Mouse (Mus musculus) stomach, embryonic 15.5 days (tissue): ENCODE measurements at regions not wholly inside any gene's neighbourhood (a gene's known extent, or its start where the extent isn't known, plus 50 kb on each side); places are given as distances from the start of the nearest gene placed in this dataset.

Source experiments
- ATAC-seq: fragments of 200-750 bp; cut with Nextera tagmentation; 2 replicates; pipeline ENCODE4 v1.8.0; 2017; ENCODE audit warnings: low read depth, moderate number of reproducible peaks, moderate TSS enrichment; ENCODE audit not compliant: insufficient read depth, low FRiP score
- H3K27ac ChIP-seq: fragments of 300-500 bp; sonication (generic); 2 replicates; pipeline ENCODE4 v1.5.1; 2015; ENCODE audit warnings: mild to moderate bottlenecking, inconsistent platforms
- H3K27me3 ChIP-seq: fragments of 300-500 bp; sonication (generic); replicated peaks from 2 replicates; pipeline ENCODE4 v1.6.1; 2015; ENCODE audit warnings: inconsistent platforms
- H3K36me3 ChIP-seq: fragments of 300-500 bp; sonication (generic); 2 replicates; pipeline ENCODE4 v1.6.1; 2015; ENCODE audit warnings: inconsistent platforms
- H3K4me1 ChIP-seq: fragments of 300-500 bp; sonication (generic); 2 replicates; pipeline ENCODE4 v1.6.1; 2015; ENCODE audit warnings: inconsistent platforms
- H3K4me2 ChIP-seq: fragments of 300-500 bp; sonication (generic); 2 replicates; pipeline ENCODE4 v1.6.1; 2015; ENCODE audit warnings: mild to moderate bottlenecking, inconsistent platforms
- H3K4me3 ChIP-seq: fragments of 300-500 bp; sonication (generic); replicated peaks from 2 replicates; pipeline ENCODE4 v1.5.1; 2015; ENCODE audit warnings: inconsistent platforms
- H3K9ac ChIP-seq: fragments of 300-500 bp; sonication (generic); 2 replicates; pipeline ENCODE4 v1.6.1; 2015; ENCODE audit warnings: inconsistent platforms
- H3K9me3 ChIP-seq: fragments of 300-500 bp; sonication (generic); 2 replicates; pipeline ENCODE4 v1.6.1; 2016; ENCODE audit warnings: inconsistent platforms
- WGBS: fragments of 180-500 bp; shearing (Covaris S2); methylation state at CpG from one replicate; pipeline ENCODE4 v1.1.7; 2015; 5-methylcytosine and 5-hydroxymethylcytosine counted together

GRCm38 (mm10) chr6:127207308-127207707 lies 55.3 kb upstream of the Ccnd2 start:
- H3K9ac ChIP-seq = no peak overlapping the region
- 60% methylated on average over 5 of the region's 5 CpGs for WGBS
- H3K9me3 ChIP-seq = no peaks in the 10 kb centered on the region
- no peak overlapping the region for H3K4me2 ChIP-seq
- no peak overlapping the region for H3K27ac ChIP-seq
- no peaks in the 10 kb centered on the region for H3K27me3 ChIP-seq
- no peak overlapping the region for H3K4me3 ChIP-seq
- no peaks in the 10 kb centered on the region for H3K4me1 ChIP-seq
- no peak; the same call in 1 of the 2 replicates for ATAC-seq
- no peaks in the 10 kb centered on the region for H3K36me3 ChIP-seq

DNA sequence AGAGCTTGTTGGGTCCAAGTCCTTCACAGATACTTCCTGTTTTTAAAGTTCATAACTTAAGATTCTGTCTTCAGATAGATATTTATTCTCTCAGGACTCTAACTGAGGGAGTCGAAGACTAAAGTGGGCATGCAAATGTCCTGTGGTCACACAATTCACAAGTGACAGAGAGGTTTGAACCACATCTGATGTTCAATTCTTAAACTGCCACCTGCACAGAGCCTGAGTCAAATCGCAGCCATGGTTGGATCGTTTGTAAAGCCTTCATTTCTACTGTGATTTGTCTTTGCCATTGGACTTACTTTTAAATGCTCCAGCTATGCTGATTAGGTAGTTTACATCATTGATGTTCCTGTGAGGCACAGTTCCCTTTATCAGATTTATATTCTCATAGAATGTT lies 61.4 kb upstream of the Ccnd2 start:
- ATAC-seq = no peak
- Histone ChIP-seq H3K4me1 (no peaks in the 10 kb centered on the region), H3K4me2 (no peak overlapping the region), H3K9me3 (no peaks in the 10 kb centered on the region), H3K36me3 (no peaks in the 10 kb centered on the region), H3K27me3 (no peaks in the 10 kb centered on the region), H3K4me3 (no peak overlapping the region), H3K27ac (no peak overlapping the region), H3K9ac (no peak overlapping the region)
- WGBS = 83% methylated on average over 3 of the region's 3 CpGs

DNA sequence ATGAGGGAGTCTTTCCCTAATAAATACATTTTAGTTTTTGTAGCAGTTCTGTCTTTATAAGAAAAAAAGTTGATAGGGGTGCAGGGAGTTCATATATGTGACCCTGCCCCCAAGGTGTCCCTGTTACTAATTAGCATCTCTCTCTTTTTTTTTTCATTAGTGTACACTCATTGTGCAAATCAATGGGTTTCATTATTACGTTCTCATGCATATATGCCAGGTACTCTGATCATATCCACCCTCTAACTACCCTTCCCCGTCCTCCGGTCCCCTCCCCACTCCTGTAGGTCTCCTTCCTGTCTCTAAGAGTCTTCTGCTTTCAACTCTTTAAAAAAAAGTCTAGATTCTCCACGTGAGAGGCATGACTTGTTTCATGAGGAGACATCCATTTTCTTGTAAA lies 63.9 kb upstream of the Ccnd2 start:
- Histone ChIP-seq H3K36me3 (no peaks in the 10 kb centered on the region), H3K27ac (no peak overlapping the region), H3K9me3 (no peaks in the 10 kb centered on the region), H3K9ac (no peak overlapping the region), H3K4me1 (no peaks in the 10 kb centered on the region), H3K27me3 (no peaks in the 10 kb centered on the region), H3K4me3 (no peak overlapping the region), H3K4me2 (no peak overlapping the region)
- no peak for ATAC-seq
- WGBS = 54% methylated on average over 4 of the region's 4 CpGs

GRCm38 (mm10) chr6:127218634-127219445 lies 66.8 kb upstream of the Ccnd2 start:
- Histone ChIP-seq H3K9me3 (no peaks in the 10 kb centered on the region), H3K9ac (no peak overlapping the region), H3K4me3 (no peak overlapping the region), H3K27ac (no peak overlapping the region), H3K4me1 (no peaks in the 10 kb centered on the region), H3K36me3 (no peaks in the 10 kb centered on the region), H3K4me2 (no peak overlapping the region), H3K27me3 (no peaks in the 10 kb centered on the region)
- ATAC-seq = no peak
- WGBS = 74% methylated on average over 17 of the region's 17 CpGs

DNA sequence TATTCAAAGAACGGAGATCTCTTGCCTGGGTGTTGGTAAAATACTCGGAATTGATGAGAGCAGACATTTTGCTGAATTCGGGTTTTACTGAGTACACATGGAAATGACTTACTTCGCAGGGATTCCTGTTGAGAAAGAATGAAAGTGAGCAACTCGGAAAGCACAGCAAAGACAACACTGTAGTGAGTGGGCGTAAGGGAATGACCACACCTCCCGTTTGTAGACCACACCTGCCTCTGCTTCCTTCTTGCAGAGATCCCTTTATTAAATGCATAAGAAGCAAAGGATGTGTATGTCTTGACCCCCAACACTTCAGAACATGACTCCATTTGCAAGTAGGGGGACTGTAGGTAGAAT lies 67.4 kb upstream of the Ccnd2 start:
- Histone ChIP-seq H3K4me1 (no peaks in the 10 kb centered on the region), H3K27me3 (no peaks in the 10 kb centered on the region), H3K36me3 (no peaks in the 10 kb centered on the region), H3K9ac (no peak overlapping the region), H3K4me3 (no peak overlapping the region), H3K9me3 (no peaks in the 10 kb centered on the region), H3K27ac (no peak overlapping the region), H3K4me2 (no peak overlapping the region)
- no peak for ATAC-seq
- 79% methylated on average over 7 of the region's 7 CpGs for WGBS

GRCm38 (mm10) chr6:127226242-127226983 lies 74.4 kb upstream of the Ccnd2 start:
- no peak overlapping the region for H3K9ac ChIP-seq
- no peak for ATAC-seq
- no peaks in the 10 kb centered on the region for H3K36me3 ChIP-seq
- no peaks in the 10 kb centered on the region for H3K27me3 ChIP-seq
- WGBS = 78% methylated on average over 5 of the region's 5 CpGs
- H3K4me1 ChIP-seq = no peaks in the 10 kb centered on the region
- H3K4me3 ChIP-seq = no peak overlapping the region
- no peak overlapping the region for H3K4me2 ChIP-seq
- no peaks in the 10 kb centered on the region for H3K9me3 ChIP-seq
- no peak overlapping the region for H3K27ac ChIP-seq

DNA sequence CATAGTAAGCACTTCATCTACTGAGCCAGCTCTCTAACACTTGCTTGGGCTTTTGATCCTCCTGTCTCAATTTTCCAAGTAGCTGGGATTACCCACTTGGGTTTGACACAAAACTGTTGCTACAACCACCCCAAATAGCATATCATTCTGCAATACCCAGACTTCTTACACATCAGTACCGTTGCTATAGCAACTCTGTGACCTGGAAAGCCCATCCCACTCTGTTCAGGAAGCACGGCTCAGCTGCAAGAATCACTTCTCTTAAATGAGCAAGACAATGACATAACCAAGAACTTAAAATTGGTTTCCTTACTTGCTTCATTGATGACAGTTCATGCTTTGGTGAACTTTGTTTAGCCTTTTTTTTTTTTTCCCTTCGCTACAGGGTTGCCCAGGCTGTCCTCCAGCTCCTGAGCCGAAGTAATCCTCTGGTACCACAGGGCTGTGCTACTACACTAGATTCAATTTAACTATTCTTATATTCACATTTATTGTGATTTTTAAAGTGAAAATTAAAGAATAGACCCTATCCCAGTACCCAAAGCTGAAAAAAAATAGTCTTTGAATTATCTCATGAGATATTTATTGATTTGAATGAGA lies 84.6 kb upstream of the Ccnd2 start:
- H3K9ac ChIP-seq = no peak overlapping the region
- 73% methylated on average over 4 of the region's 4 CpGs for WGBS
- H3K9me3 ChIP-seq = no peaks in the 10 kb centered on the region
- no peak for ATAC-seq
- no peak overlapping the region for H3K4me3 ChIP-seq
- H3K27ac ChIP-seq = no peak overlapping the region
- H3K4me2 ChIP-seq = no peak overlapping the region
- H3K36me3 ChIP-seq = no peaks in the 10 kb centered on the region
- no peaks in the 10 kb centered on the region for H3K4me1 ChIP-seq
- no peaks in the 10 kb centered on the region for H3K27me3 ChIP-seq

GRCm38 (mm10) chr6:127237168-127237567 lies 85.2 kb upstream of the Ccnd2 start:
- Histone ChIP-seq H3K27ac (no peak overlapping the region), H3K4me3 (no peak overlapping the region), H3K4me1 (no peaks in the 10 kb centered on the region), H3K9ac (no peak overlapping the region), H3K4me2 (no peak overlapping the region), H3K27me3 (no peaks in the 10 kb centered on the region), H3K9me3 (no peaks in the 10 kb centered on the region), H3K36me3 (no peaks in the 10 kb centered on the region)
- ATAC-seq = no peak
- WGBS = 65% methylated on average over 12 of the region's 12 CpGs

GRCm38 (mm10) chr6:127239529-127240471 lies 87.8 kb upstream of the Ccnd2 start:
- 64% methylated on average over 12 of the region's 12 CpGs for WGBS
- no peak for ATAC-seq

DNA sequence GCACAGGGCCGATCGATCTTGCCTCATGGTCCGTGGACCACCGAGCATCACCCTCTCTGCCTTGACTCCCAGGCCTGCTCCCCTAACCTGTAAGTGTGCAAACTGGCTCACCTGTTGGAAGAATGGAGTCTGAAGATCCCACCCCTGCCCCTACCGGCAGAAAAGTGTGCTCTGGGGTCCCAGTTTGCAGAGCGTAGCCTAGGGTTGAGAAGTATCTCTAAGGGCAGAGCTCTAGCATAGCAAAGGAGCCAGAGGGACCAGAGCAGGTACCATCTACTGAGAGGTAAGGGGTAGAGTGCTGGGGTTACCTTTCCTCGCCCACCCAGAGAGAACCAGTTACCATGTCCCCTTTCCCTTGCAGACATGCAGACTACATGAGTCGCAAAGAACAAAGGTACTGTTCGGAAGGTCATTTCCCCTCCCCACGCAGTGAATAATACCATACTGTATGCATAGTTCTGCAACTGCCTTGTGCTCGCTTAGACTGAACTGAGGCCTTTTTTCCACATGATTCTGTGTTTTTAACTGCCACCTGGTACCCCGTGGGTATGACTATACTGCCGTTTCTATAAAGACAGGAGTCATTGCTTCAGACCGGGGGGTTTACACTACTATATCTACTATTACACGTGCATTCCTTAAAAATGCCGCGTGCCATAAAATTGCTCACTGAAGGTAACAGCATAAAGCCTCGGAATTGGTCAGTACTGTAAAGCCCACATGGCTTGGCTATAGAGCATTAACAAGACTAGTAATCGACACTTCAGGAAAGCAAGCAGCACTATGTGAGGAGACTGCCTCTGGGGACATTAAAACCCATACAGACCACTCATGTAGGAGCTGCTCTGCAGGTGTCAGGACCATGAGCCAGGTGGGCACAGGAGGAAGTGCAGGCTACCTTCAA lies 88.7 kb upstream of the Ccnd2 start:
- H3K9me3 ChIP-seq = no peaks in the 10 kb centered on the region
- no peaks in the 10 kb centered on the region for H3K36me3 ChIP-seq
- H3K4me2 ChIP-seq = no peak overlapping the region
- H3K9ac ChIP-seq = no peak overlapping the region
- no peak for ATAC-seq
- no peak overlapping the region for H3K27ac ChIP-seq
- H3K4me3 ChIP-seq = no peak overlapping the region
- H3K4me1 ChIP-seq = no peaks in the 10 kb centered on the region
- H3K27me3 ChIP-seq = no peaks in the 10 kb centered on the region
- WGBS = 84% methylated on average over 19 of the region's 19 CpGs

More at GRCm38 (mm10) chr6:127239529-127240471, 87.8 kb upstream of the Ccnd2 start:
- H3K9me3 ChIP-seq = no peaks in the 10 kb centered on the region
- no peaks in the 10 kb centered on the region for H3K4me1 ChIP-seq
- no peaks in the 10 kb centered on the region for H3K27me3 ChIP-seq
- no peak overlapping the region for H3K9ac ChIP-seq
- H3K4me2 ChIP-seq = no peak overlapping the region
- H3K4me3 ChIP-seq = no peak overlapping the region
- no peak overlapping the region for H3K27ac ChIP-seq
- H3K36me3 ChIP-seq = no peaks in the 10 kb centered on the region
